Mouse (Mus musculus) myocyte (in vitro differentiated cells): ENCODE measurements around the gene Naa80.

ENCODE experiments used
- MAX ChIP-seq: IDR thresholded peaks from one replicate; pipeline ENCODE4 v1.6.1; 2011; ENCODE audit warnings: low read depth, mild to moderate bottlenecking, control low read depth
- MYOD1 ChIP-seq, 3 experiments: IDR thresholded peaks; one replicate each; pipeline ENCODE4 v1.6.1; 2011; ENCODE audit warnings: control low read depth in 2 of 3, low read depth in 2 of 3, mild to moderate bottlenecking in 2 of 3, moderate library complexity in 1 of 3; ENCODE audit not compliant: insufficient read length in 2 of 3, control insufficient read depth in 1 of 3
- POLR2A ChIP-seq: IDR thresholded peaks from one replicate; pipeline ENCODE4 v1.6.1; 2011; ENCODE audit warnings: low read depth, mild to moderate bottlenecking, control low read depth, moderate library complexity; ENCODE audit not compliant: insufficient read length
- POLR2AphosphoS2 ChIP-seq: IDR thresholded peaks from one replicate; pipeline ENCODE4 v1.6.1; 2011; ENCODE audit warnings: low read depth, control low read depth; ENCODE audit not compliant: insufficient read length
- SRF ChIP-seq: IDR thresholded peaks from one replicate; pipeline ENCODE4 v1.6.1; 2011; ENCODE audit warnings: low read depth; ENCODE audit not compliant: control insufficient read depth, insufficient read length
- TCF12 ChIP-seq: IDR thresholded peaks from one replicate; pipeline ENCODE4 v1.6.1; 2011; ENCODE audit warnings: mild to moderate bottlenecking, control low read depth; ENCODE audit not compliant: poor library complexity, insufficient read depth, severe bottlenecking
- USF1 ChIP-seq: IDR thresholded peaks from one replicate; pipeline ENCODE4 v1.6.1; 2011; ENCODE audit warnings: low read depth, mild to moderate bottlenecking, control low read depth, moderate library complexity

- TF ChIP-seq POLR2A (no peak), MYOD1 (IDR thresholded peaks at IDR 0.05; ENCODE audit: control insufficient read depth in 1 of 3, insufficient read length in 2 of 3, low read depth in 2 of 3) (no peak), USF1 (no peak), SRF (no peak), POLR2AphosphoS2 (no peak), TCF12 (no peak), MAX (no peak)
Measured at GRCm38 (mm10) chr9:107607653-107608245, 29.1 kb downstream of the Naa80 start.
